Mouse (Mus musculus) pancreas, adult 10 weeks (tissue): ENCODE measurements around the gene Mbtd1. TPM values are rescaled to one million over a fixed set of nuclear protein-coding genes. Genes with fewer than 3 reads are reported as not detected.

Source experiments
- polyA plus RNA-seq: library from polyadenylated mRNA; stranded (reverse); fragments of 350-450 nt; fragmentation: Illumina TruSeq; extraction: RNeasy Lipid Tissue Mini Kit (QIAGEN cat#74804); gene quantifications from one replicate; pipeline ENCODE4 v1.2.3, GENCODE M21; 2015; ENCODE audit warnings: low read depth, low replicate concordance; ENCODE audit not compliant: insufficient read depth

Mbtd1 gene
- polyA plus RNA-seq, result 3.6 TPM

GRCm38 (mm10) chr11:93885572-93886410 is at the start of gene Mbtd1, which contains the start of gene Utp18:
TSS of gene Mbtd1 (plus strand) at chr11:93885852.
TSS of gene Utp18 (minus strand) at chr11:93885766.

GRCm38 (mm10) chr11:93956159-93956558 is 70.5 kb downstream of the Mbtd1 start, which contains the start of gene Nme2:
TSS of gene Nme2 (minus strand) at chr11:93956259.

GRCm38 (mm10) chr11:93968005-93968847 is 82.6 kb downstream of the Mbtd1 start, which contains the start of the genes Gm20390 and Nme1:
TSS of gene Gm20390 (minus strand) at chr11:93968293.
TSS of gene Nme1 (minus strand) at chr11:93968521.

GRCm38 (mm10) chr11:93995720-93996305 is 110.2 kb downstream of the Mbtd1 start, which contains the start of gene Spag9:
TSS of gene Spag9 (plus strand) at chr11:93996091.

Other genes starting within 250 kb of the Mbtd1 start
- 3.3 TPM for gene Utp18, start 86 bp upstream of the Mbtd1 start, polyA plus RNA-seq
- 152 TPM for gene Nme2, start 70.4 kb downstream of the Mbtd1 start, polyA plus RNA-seq
- 28.1 TPM for gene Gm20390, start 82.4 kb downstream of the Mbtd1 start, polyA plus RNA-seq
- gene Nme1, start 82.7 kb downstream of the Mbtd1 start, polyA plus RNA-seq, result 20.5 TPM
- 15.5 TPM for gene Spag9, start 110.2 kb downstream of the Mbtd1 start, polyA plus RNA-seq